Mouse (Mus musculus): ENCODE data around the gene Mgat5.

Mgat5 gene

GRCm38 (mm10) chr1:127500219-127500618, 295.4 kb downstream of the Mgat5 start:
- peak; percentile 61 to 65 for DNase-seq (ENCODE audit: low spot score in 2 of 2)

DNA sequence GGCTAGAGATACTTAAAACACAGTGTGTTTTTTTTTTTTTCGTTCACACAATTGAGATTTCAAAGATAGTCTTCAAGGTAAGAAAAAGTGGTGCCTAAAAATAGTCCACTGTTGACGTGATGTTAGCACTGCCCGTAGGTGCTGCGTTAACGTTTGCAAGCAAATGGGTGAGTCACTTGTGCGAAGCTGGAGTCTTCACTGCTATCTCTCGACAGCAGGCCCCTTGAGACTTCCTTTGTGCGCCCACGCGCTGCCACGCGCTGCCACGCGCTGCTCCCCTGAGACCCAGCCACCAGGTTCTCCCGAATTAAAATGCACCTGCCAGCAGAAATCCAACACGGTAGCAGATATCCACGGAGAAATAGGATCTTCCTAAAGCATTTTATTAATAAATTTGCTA, 295.9 kb downstream of the Mgat5 start:
- no peak for DNase-seq (ENCODE audit: low spot score in 2 of 2)

- DNase-seq (ENCODE audit: low spot score in 2 of 2): no peak
Measured at GRCm38 (mm10) chr1:127507042-127507650, 302.3 kb downstream of the Mgat5 start.

DNA sequence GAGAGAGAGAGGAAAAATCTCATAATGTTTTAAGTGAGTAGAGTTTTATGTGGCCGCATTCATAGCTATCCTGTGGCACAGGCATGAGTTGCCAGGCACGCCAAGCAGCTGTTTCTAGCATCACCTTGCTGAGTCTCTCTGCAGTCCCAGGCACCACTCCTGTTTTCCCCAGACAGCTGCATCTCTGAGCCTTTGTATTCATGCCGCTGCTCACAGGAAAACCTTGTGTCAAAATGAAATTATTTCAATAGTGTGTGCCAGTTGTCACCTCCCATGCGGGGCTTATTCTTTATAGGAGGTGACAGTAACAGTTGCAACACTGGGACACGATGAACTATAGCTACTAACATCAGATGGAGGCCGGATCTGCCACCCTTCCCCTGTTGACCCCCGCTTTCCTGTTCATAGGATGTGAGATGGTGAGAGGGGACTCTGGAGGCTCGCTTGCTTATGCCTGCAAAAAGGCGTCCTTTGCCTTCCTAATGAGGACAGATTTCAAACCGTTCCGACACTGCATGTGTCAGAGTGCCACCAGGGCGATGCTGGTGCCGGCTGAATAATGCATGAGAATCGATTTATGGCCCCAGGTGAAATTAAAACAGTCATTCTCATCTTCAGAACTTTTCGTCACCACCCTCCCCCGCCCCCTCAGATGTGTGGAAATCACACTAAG, 303.4 kb downstream of the Mgat5 start:
- no peak for DNase-seq (ENCODE audit: low spot score in 2 of 2)

- no peak for DNase-seq (ENCODE audit: low spot score in 2 of 2)
Measured at GRCm38 (mm10) chr1:127508921-127509320, 304.1 kb downstream of the Mgat5 start.

- no peak for DNase-seq (ENCODE audit: low spot score in 2 of 2)
Measured at GRCm38 (mm10) chr1:127511362-127511761, 306.5 kb downstream of the Mgat5 start.

GRCm38 (mm10) chr1:127512709-127513108, 307.9 kb downstream of the Mgat5 start:
- DNase-seq (ENCODE audit: low spot score in 2 of 2): no peak

DNA sequence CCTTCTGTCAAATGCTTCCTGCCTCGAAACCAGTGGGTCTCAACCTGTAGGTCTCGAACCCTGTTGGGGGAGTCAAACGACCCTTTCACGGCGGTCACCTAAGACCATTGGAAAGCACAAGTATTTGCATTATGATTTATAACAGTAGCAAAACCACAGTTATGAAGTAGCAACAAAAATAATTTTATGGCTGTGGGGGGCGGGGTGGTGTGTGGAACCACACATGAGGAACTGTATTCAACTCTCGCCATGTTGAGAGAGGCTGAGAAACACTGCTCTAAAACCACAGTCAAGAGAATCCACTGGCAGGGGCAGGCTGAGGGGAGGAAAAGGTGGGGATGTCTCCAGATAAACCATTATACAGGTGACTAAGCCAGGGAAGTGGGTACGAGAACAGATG, 308.3 kb downstream of the Mgat5 start:
- DNase-seq (ENCODE audit: low spot score in 2 of 2): no peak

DNA sequence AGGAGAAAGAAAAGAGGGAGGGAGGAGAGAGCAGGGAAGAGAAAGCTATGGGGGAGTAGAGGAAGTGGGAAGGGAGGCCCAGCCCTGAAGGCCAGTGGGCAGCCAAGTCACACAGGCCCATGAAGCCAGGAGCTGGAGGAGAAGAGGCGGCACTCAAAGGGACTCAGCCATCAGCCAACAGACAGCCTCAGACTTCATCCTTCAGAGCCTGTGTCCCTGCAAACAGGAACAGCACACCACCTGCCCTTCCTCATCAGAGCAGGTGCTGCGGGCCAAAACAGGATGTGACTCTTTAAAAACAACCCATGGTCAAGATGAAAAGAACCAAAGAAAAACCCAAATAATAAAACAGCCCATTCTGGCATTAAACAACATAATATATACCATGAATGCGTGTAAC, 308.8 kb downstream of the Mgat5 start:
- no peak for DNase-seq (ENCODE audit: low spot score in 2 of 2)

- DNase-seq (ENCODE audit: low spot score in 2 of 2): no peak
Measured at GRCm38 (mm10) chr1:127514479-127514878, 309.7 kb downstream of the Mgat5 start.

- DNase-seq (ENCODE audit: low spot score in 2 of 2): no peak
Measured at GRCm38 (mm10) chr1:127514888-127515287, 310.1 kb downstream of the Mgat5 start.

- DNase-seq (ENCODE audit: low spot score in 2 of 2): no peak
Measured at GRCm38 (mm10) chr1:127523364-127523763, 318.5 kb downstream of the Mgat5 start.

GRCm38 (mm10) chr1:127530849-127531580, 326.2 kb downstream of the Mgat5 start:
- DNase-seq (ENCODE audit: low spot score in 2 of 2): no peak

DNA sequence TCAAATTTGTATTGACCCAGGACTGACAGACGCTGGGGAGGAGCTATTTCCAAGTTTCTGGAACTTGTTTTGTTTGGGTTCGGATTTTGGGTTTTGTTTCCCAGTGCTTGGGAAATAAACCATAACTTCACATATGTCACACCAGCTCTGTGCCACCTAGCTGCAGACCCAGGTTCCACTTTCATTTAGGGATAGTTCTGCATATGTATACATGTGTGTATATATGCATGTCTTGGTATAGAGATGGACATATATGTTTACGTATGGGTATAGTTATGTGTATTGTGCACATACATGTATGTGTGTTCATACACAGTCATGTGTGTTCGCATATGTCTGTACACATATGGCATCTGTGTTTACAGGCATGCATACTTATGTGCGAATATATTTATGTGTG, 326.9 kb downstream of the Mgat5 start:
- DNase-seq (ENCODE audit: low spot score in 2 of 2): no peak

DNA sequence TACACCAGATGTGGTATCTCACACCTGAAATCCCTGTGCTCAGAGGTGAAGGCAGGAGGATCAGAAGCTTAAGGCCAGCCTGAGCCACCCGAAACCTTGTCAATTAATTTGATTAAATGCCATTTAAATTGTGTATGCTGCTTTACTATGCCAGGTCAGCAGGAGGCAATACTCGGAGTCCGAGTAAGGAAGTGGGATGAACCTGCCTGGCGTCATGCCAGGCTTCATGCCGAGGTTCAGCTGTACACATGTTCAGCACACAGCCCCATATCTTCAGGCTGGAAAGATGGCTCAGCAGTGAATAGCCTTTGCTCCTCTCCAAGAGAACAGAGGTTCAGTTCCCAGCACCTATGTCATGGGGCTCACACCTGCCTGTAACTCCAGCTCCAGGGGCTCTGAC, 331.6 kb downstream of the Mgat5 start:
- DNase-seq (ENCODE audit: low spot score in 2 of 2): no peak

DNA sequence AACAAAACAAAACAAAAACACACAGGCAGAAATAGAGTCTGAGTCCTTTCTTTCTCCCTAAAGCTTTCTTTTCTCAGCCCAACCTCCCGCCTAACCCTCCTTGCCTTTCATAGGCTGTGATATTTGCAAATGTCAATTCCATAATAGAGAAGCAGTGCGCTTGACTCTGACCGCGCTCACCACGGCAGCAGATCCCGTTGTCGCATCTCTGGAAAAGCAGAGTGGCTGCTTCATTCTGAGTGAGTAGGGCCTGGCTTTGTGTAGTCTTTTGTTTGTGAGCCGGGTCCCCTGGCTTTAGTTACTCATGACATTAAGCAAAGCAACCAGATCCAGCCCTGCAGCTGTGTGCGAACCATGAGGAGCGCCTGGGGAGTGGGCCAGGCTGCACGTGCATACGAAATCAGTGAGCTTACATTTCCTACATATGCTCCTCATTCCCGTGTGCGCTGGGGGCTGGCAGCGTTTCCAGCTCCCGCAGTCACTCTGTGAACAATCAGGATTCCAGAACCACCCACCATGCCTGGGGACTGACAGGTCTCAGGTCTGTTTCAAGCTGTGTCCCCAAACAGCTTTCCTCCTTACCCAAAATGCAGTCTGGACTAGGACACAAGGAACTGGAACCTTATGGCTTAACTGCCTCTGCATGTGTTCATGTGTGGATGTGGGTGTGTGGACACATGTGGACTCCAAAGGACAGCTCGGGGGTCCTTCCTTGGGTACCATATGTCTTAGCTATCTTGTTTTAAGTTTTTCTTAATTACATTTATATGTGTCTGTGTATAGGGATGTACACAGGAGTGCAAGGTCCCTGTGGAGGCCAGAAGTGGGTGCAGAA, 332.6 kb downstream of the Mgat5 start:
- no peak for DNase-seq (ENCODE audit: low spot score in 2 of 2)
